Mouse (Mus musculus) heart, embryonic 12.5 days (tissue): ENCODE measurements around the gene Foxa3. TPM values are rescaled to one million over a fixed set of nuclear protein-coding genes. Genes with fewer than 3 reads are reported as not detected.

Experiments used
- ATAC-seq: fragments of 200-750 bp; cut with Nextera tagmentation; 2 replicates; pipeline ENCODE4 v1.8.0; 2017; ENCODE audit warnings: moderate TSS enrichment, moderate library complexity; ENCODE audit not compliant: insufficient number of reproducible peaks, low FRiP score
- H3K27ac ChIP-seq: fragments of 300-500 bp; sonication (generic); 2 replicates; pipeline ENCODE4 v1.5.1; 2016; ENCODE audit warnings: mild to moderate bottlenecking, moderate library complexity; ENCODE audit not compliant: poor library complexity, severe bottlenecking
- H3K27me3 ChIP-seq: fragments of 300-500 bp; sonication (generic); replicated peaks from 2 replicates; pipeline ENCODE4 v1.6.1; 2016; ENCODE audit warnings: mild to moderate bottlenecking, moderate library complexity
- H3K36me3 ChIP-seq: fragments of 300-500 bp; sonication (generic); 2 replicates; pipeline ENCODE4 v1.6.1; 2016; ENCODE audit warnings: mild to moderate bottlenecking, moderate library complexity
- H3K4me1 ChIP-seq: fragments of 300-500 bp; sonication (generic); replicated peaks from 2 replicates; pipeline ENCODE4 v1.6.1; 2016; ENCODE audit warnings: mild to moderate bottlenecking
- H3K4me2 ChIP-seq: fragments of 300-500 bp; sonication (generic); 2 replicates; pipeline ENCODE4 v1.6.1; 2016; ENCODE audit warnings: mild to moderate bottlenecking, moderate library complexity
- H3K4me3 ChIP-seq: fragments of 300-500 bp; sonication (generic); 2 replicates; pipeline ENCODE4 v1.5.1; 2016; ENCODE audit warnings: mild to moderate bottlenecking
- H3K9ac ChIP-seq: fragments of 300-500 bp; sonication (generic); 2 replicates; pipeline ENCODE4 v1.6.1; 2016; ENCODE audit warnings: mild to moderate bottlenecking, moderate library complexity
- H3K9me3 ChIP-seq: fragments of 300-500 bp; sonication (generic); replicated peaks from 2 replicates; pipeline ENCODE4 v1.6.1; 2016; ENCODE audit warnings: mild to moderate bottlenecking, moderate library complexity
- WGBS: fragments of 180-500 bp; shearing (Covaris S2); methylation state at CpG from one replicate; pipeline ENCODE4 v1.1.7; 2016; 5-methylcytosine and 5-hydroxymethylcytosine counted together
- polyA plus RNA-seq: library from polyadenylated mRNA; unstranded; fragments of >200 nt; fragmentation: Nextera tagmentation; extraction: Ambion mirVana; gene quantifications from 2 replicates; pipeline ENCODE4 v1.2.1, GENCODE M21; 2016

Gene Foxa3
- polyA plus RNA-seq, 1 experiment from 2014 or later: 0.37 TPM

DNA sequence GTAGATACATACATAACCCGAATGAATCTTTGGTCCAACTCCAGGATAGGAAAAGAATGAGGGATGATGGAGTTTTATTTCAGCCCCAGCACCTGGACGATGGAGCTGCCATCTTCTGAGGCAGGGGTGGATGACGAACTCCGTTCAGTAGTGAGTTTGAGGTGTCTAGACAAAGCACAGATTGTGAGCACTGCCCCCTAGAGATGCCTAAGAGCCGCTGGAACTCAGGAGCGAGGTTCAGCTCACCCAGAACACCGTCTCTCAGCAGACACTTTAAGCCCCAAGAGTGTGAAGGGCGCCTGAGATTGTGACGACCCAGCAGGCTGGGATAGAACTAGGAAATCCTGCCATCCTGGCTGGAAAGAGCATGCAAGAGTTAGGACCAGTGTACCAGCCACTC, 24.5 kb downstream of the Foxa3 start:
- 39% methylated on average over 9 of the region's 9 CpGs for WGBS
- Histone ChIP-seq H3K9ac (no peak overlapping the region), H3K9me3 (no peaks in the 10 kb centered on the region), H3K36me3 (peaks cover 26% of the 10 kb centered on the region; the same call in 1 of the 2 replicates), H3K27me3 (peaks cover under 1% of the 10 kb centered on the region), H3K4me1 (peaks cover 28% of the 10 kb centered on the region), H3K27ac (no peak overlapping the region), H3K4me3 (no peak overlapping the region), H3K4me2 (no peak overlapping the region)
- ATAC-seq: no peak

- WGBS: 85% methylated on average over 5 of the region's 5 CpGs
Measured at GRCm38 (mm10) chr7:18993036-18993435, 30.3 kb downstream of the Foxa3 start.

GRCm38 (mm10) chr7:18992294-18992675, 31.1 kb downstream of the Foxa3 start:
- 4% methylated on average over 31 of the region's 31 CpGs for WGBS
- ATAC-seq: no peak
- Histone ChIP-seq H3K36me3 (peaks cover 21% of the 10 kb centered on the region; the same call in 1 of the 2 replicates), H3K9ac (peak overlapping the region; percentile 59), H3K9me3 (no peaks in the 10 kb centered on the region), H3K4me2 (peak overlapping the region; percentile 82), H3K4me3 (peak overlapping the region; percentile 52), H3K4me1 (peaks cover 18% of the 10 kb centered on the region), H3K27me3 (peaks cover 41% of the 10 kb centered on the region), H3K27ac (no peak overlapping the region)

More at GRCm38 (mm10) chr7:18993036-18993435, 30.3 kb downstream of the Foxa3 start:
- no peaks in the 10 kb centered on the region for H3K9me3 ChIP-seq
- H3K4me1 ChIP-seq: peaks cover 18% of the 10 kb centered on the region
- peaks cover 34% of the 10 kb centered on the region for H3K27me3 ChIP-seq
- peaks cover 26% of the 10 kb centered on the region; the same call in 1 of the 2 replicates for H3K36me3 ChIP-seq
- no peak overlapping the region for H3K4me2 ChIP-seq
- no peak overlapping the region for H3K9ac ChIP-seq
- H3K4me3 ChIP-seq: no peak overlapping the region
- no peak for ATAC-seq
- H3K27ac ChIP-seq: no peak overlapping the region

- peaks cover 41% of the 10 kb centered on the region for H3K27me3 ChIP-seq
- H3K4me1 ChIP-seq: peaks cover 18% of the 10 kb centered on the region
- WGBS: under 1% methylated on average over 59 of the region's 59 CpGs
- peak overlapping the region; percentile 52 for H3K4me3 ChIP-seq
- peak overlapping the region; percentile 82 for H3K4me2 ChIP-seq
- 0 out of 2 replicates have a peak, but pooled peaks have one; percentile 0 for ATAC-seq
- no peak overlapping the region for H3K27ac ChIP-seq
- H3K36me3 ChIP-seq: peaks cover 21% of the 10 kb centered on the region; the same call in 1 of the 2 replicates
- peak overlapping the region; percentile 59 for H3K9ac ChIP-seq
- no peaks in the 10 kb centered on the region for H3K9me3 ChIP-seq
Measured at GRCm38 (mm10) chr7:18991660-18992293, 31.6 kb downstream of the Foxa3 start.

GRCm38 (mm10) chr7:18990601-18991295, 32.6 kb downstream of the Foxa3 start, which contains the start of gene Mypop:
Gene Mypop, plus strand, starts transcription at chr7:18991245.
- H3K9ac ChIP-seq: peak within 1 kb of the TSS; percentile 59
- peak within 1 kb of the TSS; percentile 52 for H3K4me3 ChIP-seq
- peak; percentile 91 for ATAC-seq
- H3K27ac ChIP-seq: peak within 1 kb of the TSS; percentile 76
- H3K9me3 ChIP-seq: no peaks in the 10 kb centered on the region
- H3K27me3 ChIP-seq: peaks cover 41% of the 10 kb centered on the region
- peak within 1 kb of the TSS; percentile 82 for H3K4me2 ChIP-seq
- under 1% methylated on average over 36 of the region's 37 CpGs for WGBS
- peaks cover 12% of the 10 kb centered on the region; the same call in 1 of the 2 replicates for H3K36me3 ChIP-seq
- peaks cover 18% of the 10 kb centered on the region for H3K4me1 ChIP-seq

DNA sequence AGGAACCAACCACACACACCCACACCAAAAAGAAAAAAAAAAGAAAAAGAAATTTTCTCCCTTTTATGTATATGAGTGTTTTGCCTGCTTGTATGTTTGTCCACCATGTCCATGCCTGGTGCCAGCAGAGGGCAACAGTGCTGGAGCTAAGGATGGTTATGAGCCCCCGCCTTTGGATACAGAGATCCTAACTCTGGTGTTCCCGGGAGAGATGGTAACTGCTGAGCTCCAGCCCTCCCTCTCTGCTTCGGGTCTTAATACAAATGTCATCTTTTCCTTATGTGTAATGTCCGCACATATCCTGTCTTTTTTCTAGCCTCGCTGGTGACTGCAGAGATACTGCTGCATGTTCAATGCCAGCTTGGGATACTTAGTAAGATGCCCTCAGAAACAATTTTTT, 33.3 kb downstream of the Foxa3 start:
- Histone ChIP-seq H3K27me3 (peaks cover 41% of the 10 kb centered on the region), H3K9ac (no peak overlapping the region), H3K27ac (peak overlapping the region; percentile 76; the same call in 1 of the 2 replicates), H3K4me2 (peak overlapping the region; percentile 82), H3K4me1 (peaks cover 18% of the 10 kb centered on the region), H3K36me3 (peaks cover 4% of the 10 kb centered on the region; the same call in 1 of the 2 replicates), H3K9me3 (no peaks in the 10 kb centered on the region), H3K4me3 (peak overlapping the region; percentile 52)
- WGBS: 18% methylated on average over 5 of the region's 5 CpGs
- ATAC-seq: no peak

GRCm38 (mm10) chr7:18988780-18989179, 34.6 kb downstream of the Foxa3 start:
- no peak overlapping the region for H3K4me2 ChIP-seq
- no peak for ATAC-seq
- H3K27me3 ChIP-seq: peaks cover 40% of the 10 kb centered on the region
- no peak overlapping the region for H3K9ac ChIP-seq
- H3K27ac ChIP-seq: no peak overlapping the region
- peaks cover 18% of the 10 kb centered on the region for H3K4me1 ChIP-seq
- 59% methylated on average over 6 of the region's 6 CpGs for WGBS
- no peaks in the 10 kb centered on the region for H3K36me3 ChIP-seq
- H3K4me3 ChIP-seq: no peak overlapping the region
- no peaks in the 10 kb centered on the region for H3K9me3 ChIP-seq

- no peak overlapping the region for H3K4me3 ChIP-seq
- no peak overlapping the region for H3K4me2 ChIP-seq
- WGBS: 63% methylated on average over 13 of the region's 13 CpGs
- H3K36me3 ChIP-seq: no peaks in the 10 kb centered on the region
- no peaks in the 10 kb centered on the region for H3K9me3 ChIP-seq
- no peak for ATAC-seq
- H3K27ac ChIP-seq: no peak overlapping the region
- H3K4me1 ChIP-seq: peaks cover 18% of the 10 kb centered on the region
- peaks cover 30% of the 10 kb centered on the region for H3K27me3 ChIP-seq
- H3K9ac ChIP-seq: no peak overlapping the region
Measured at GRCm38 (mm10) chr7:18987747-18988146, 35.6 kb downstream of the Foxa3 start.

- Histone ChIP-seq H3K27me3 (peaks cover 23% of the 10 kb centered on the region), H3K36me3 (no peaks in the 10 kb centered on the region), H3K9me3 (no peaks in the 10 kb centered on the region), H3K9ac (no peak within 1 kb of the TSS), H3K4me1 (peaks cover 15% of the 10 kb centered on the region), H3K4me2 (no peak within 1 kb of the TSS), H3K4me3 (no peak within 1 kb of the TSS), H3K27ac (no peak within 1 kb of the TSS)
- 63% methylated on average over 2 of the region's 2 CpGs for WGBS
- no peak for ATAC-seq
Measured at GRCm38 (mm10) chr7:18987100-18987499, 36.2 kb downstream of the Foxa3 start, which contains the start of gene Nanos2. Gene Nanos2, plus strand, starts transcription at chr7:18987400.

- H3K4me2 ChIP-seq: no peak overlapping the region
- no peak for ATAC-seq
- H3K27me3 ChIP-seq: peaks cover 18% of the 10 kb centered on the region
- H3K36me3 ChIP-seq: no peaks in the 10 kb centered on the region
- WGBS: 58% methylated on average over 2 of the region's 2 CpGs
- H3K9me3 ChIP-seq: no peaks in the 10 kb centered on the region
- H3K9ac ChIP-seq: no peak overlapping the region
- peaks cover 9% of the 10 kb centered on the region for H3K4me1 ChIP-seq
- no peak overlapping the region for H3K4me3 ChIP-seq
- H3K27ac ChIP-seq: no peak overlapping the region
Measured at GRCm38 (mm10) chr7:18986503-18986902, 36.8 kb downstream of the Foxa3 start.

- Histone ChIP-seq H3K4me1 (no peaks in the 10 kb centered on the region), H3K9me3 (no peaks in the 10 kb centered on the region), H3K4me3 (no peak overlapping the region), H3K36me3 (no peaks in the 10 kb centered on the region), H3K9ac (no peak overlapping the region), H3K27me3 (no peaks in the 10 kb centered on the region), H3K4me2 (no peak overlapping the region), H3K27ac (no peak overlapping the region)
- no peak for ATAC-seq
- WGBS: 88% methylated on average over 9 of the region's 9 CpGs
Measured at GRCm38 (mm10) chr7:18978381-18978780, 45.0 kb downstream of the Foxa3 start.
